Mouse (Mus musculus) MEL (cell line): ENCODE measurements around the gene Ptger3.

ENCODE experiments used
- CTCF ChIP-seq, 3 experiments: IDR thresholded peaks in 2 of 3; conservative IDR thresholded peaks in 1 of 3; 2 replicates each; pipeline ENCODE4 v1.5.1; 2011 to 2012; ENCODE audit warnings: low read length in 3 of 3, low read depth in 2 of 3, mild to moderate bottlenecking in 2 of 3, improper control_type of control experiment in 1 of 3, inconsistent platforms in 1 of 3, mixed read lengths in 1 of 3, moderate library complexity in 1 of 3; ENCODE audit not compliant: control insufficient read depth in 1 of 3, insufficient read depth in 1 of 3, poor library complexity in 1 of 3, severe bottlenecking in 1 of 3
- EP300 ChIP-seq, 2 experiments: IDR thresholded peaks; 2 replicates each; pipeline ENCODE4 v1.6.1; 2011; ENCODE audit warnings: improper control_type of control experiment in 2 of 2, low read length in 2 of 2, low read depth in 1 of 2, mild to moderate bottlenecking in 1 of 2
- GATA1 ChIP-seq: IDR thresholded peaks from 2 replicates; pipeline ENCODE4 v1.6.1; 2011; ENCODE audit warnings: low read depth, low read length, improper control_type of control experiment
- KAT2A ChIP-seq: conservative IDR thresholded peaks from 2 replicates; pipeline ENCODE4 v1.6.1; 2012; ENCODE audit warnings: low read depth, low read length, improper control_type of control experiment, inconsistent platforms
- POLR2A ChIP-seq, 2 experiments: IDR thresholded peaks; 2 replicates each; pipeline ENCODE4 v1.6.1; 2011 to 2012; ENCODE audit warnings: low read length in 2 of 2, mild to moderate bottlenecking in 2 of 2, control low read depth in 1 of 2, improper control_type of control experiment in 1 of 2, low read depth in 1 of 2, moderate library complexity in 1 of 2; ENCODE audit not compliant: control insufficient read depth in 1 of 2, insufficient read depth in 1 of 2, poor library complexity in 1 of 2
- TBP ChIP-seq: IDR thresholded peaks from 2 replicates; pipeline ENCODE4 v1.8.0; 2011; ENCODE audit warnings: low read depth, low read length, improper control_type of control experiment
- TCF12 ChIP-seq: IDR thresholded peaks from 2 replicates; pipeline ENCODE4 v1.6.1; 2014; ENCODE audit warnings: low read depth, mild to moderate bottlenecking, inconsistent platforms, low read length, improper control_type of control experiment, moderate library complexity
- ZNF384 ChIP-seq: IDR thresholded peaks from 2 replicates; pipeline ENCODE4 v1.6.1; 2012; ENCODE audit warnings: low read depth, mild to moderate bottlenecking, inconsistent platforms, low read length, improper control_type of control experiment

DNA sequence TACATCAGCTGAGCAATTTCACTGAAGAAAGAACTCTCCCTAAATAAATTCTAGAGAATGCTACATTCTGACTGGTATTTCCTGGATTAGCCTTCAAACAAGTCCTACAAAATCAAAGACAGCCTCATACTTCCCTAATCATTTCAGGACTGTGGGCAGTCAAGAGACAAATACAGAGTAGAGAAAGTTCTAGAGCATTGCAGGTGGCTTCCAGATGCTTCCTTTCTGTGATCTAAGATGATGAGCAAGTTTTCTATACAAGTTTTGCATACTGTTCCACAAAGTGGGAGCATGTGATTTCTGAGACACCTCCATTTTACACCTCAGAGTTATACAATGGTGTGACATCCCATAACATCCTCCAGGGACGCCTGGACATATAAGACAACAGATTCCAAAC, 42.9 kb upstream of the Ptger3 start:
- TF ChIP-seq TCF12: no peak
- no peak for TF ChIP-seq POLR2A (IDR thresholded peaks at IDR 0.05; ENCODE audit: control insufficient read depth in 1 of 2, insufficient read depth in 1 of 2, low read depth in 1 of 2, low read length in 2 of 2, poor library complexity in 1 of 2)
- TF ChIP-seq TBP: no peak
- TF ChIP-seq KAT2A: no peak
- no peak for TF ChIP-seq CTCF (IDR thresholded peaks at IDR 0.05 in 2 of 3, conservative IDR thresholded peaks at IDR 0.05 in 1 of 3; ENCODE audit: control insufficient read depth in 1 of 3, insufficient read depth in 1 of 3, low read depth in 2 of 3, low read length in 3 of 3, poor library complexity in 1 of 3, severe bottlenecking in 1 of 3)
- no peak for TF ChIP-seq EP300 (IDR thresholded peaks at IDR 0.05; ENCODE audit: low read depth in 1 of 2, low read length in 2 of 2)
- TF ChIP-seq GATA1: no peak
- no peak for TF ChIP-seq ZNF384
